Mouse (Mus musculus): ENCODE results near the gene Brpf3. TPM values are rescaled to one million over a fixed set of nuclear protein-coding genes. Genes with fewer than 3 reads are reported as not detected.

The Brpf3 gene
- polyA plus RNA-seq (2012; rRNA removed; ENCODE audit: low replicate concordance) = 32.5 and 36.3 TPM in 2 replicates

GRCm38 (mm10) chr17:28800671-28801412 is at the start of gene Brpf3:
Gene Brpf3 (plus strand): TSS chr17:28801090.

DNA sequence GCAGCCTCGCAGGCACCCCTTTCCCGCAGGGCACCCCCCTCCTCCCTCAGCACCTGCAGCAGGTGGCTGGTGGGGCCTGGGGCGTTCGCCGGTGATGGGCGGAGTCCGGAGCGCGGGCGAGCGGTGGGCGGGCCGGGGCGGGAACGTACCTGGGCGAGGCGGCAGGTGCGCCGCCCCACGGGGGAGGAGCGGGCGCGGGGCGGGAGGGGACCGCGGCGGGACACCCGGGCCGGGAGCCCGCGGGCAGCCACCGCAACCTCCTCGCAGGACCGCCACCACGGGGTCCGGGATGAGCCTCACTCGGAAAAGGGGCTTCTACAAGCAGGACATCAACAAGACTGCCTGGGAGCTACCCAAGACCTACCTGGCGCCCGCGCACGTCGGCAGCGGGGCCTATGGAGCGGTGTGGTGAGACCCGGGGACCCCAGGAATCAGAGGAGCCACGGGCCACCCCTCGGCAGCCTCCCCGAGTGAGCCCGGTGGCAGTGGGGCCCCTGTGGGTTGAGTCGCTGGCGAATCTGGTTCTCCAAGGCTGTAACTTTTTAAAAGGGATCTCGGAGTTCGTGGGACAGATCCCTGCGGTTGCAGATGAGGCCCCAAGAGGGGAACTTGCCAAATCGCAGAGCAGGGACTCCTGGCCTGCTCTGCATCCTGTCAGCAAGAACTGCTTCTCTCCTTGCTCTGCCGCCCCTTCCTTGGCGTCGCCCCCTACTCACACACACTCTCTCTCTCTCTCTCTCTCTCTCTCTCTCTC is 31.6 kb upstream of the Brpf3 start, which contains the start of gene Mapk13:
Mapk13 (plus strand) TSS at position 177 of the 754 bp plus-strand sequence.

DNA sequence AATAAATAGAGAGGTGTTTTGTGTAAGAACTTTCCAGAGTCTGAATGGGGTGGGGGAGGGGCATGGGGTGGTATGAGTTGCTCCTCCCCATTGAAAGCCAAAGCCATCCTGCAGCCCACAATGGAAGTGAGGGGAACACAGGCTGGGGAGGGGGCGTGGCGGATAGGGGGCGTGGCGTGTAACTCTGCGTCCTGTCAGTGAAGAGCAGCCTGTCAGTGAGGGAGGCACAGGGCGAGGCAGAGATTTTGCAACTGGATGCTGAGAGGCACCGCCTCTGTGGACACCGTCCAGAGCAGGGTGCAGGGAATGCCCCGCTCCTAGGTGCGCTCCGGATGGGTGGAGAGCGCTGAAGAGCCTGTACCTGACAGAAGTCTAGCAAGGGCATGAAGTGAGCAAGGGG is 57.3 kb downstream of the Brpf3 start, which contains the start of gene Pnpla1:
Pnpla1 (plus strand) TSS at position 207 of the 400 bp plus-strand sequence.

Other genes starting within 250 kb of the Brpf3 start
- gene Clps, start 240.3 kb upstream of the Brpf3 start, polyA plus RNA-seq (2012; rRNA removed; ENCODE audit: low replicate concordance) = 0.54 and 2.5 TPM in 2 replicates
- not detected in 2 replicates for gene Lhfpl5, start 225.4 kb upstream of the Brpf3 start, polyA plus RNA-seq (2012; rRNA removed; ENCODE audit: low replicate concordance)
- 24.2 and 35.7 TPM in 2 replicates for gene Srpk1, start 178.4 kb upstream of the Brpf3 start, polyA plus RNA-seq (2012; rRNA removed; ENCODE audit: low replicate concordance)
- 1.2 and 2.3 TPM in 2 replicates for gene Slc26a8, start 110.9 kb upstream of the Brpf3 start, polyA plus RNA-seq (2012; rRNA removed; ENCODE audit: low replicate concordance)
- 88.2 and 111 TPM in 2 replicates for gene Mapk14, start 109.8 kb upstream of the Brpf3 start, polyA plus RNA-seq (2012; rRNA removed; ENCODE audit: low replicate concordance)
- gene AC170998.1, start 75.0 kb upstream of the Brpf3 start, polyA plus RNA-seq (2012; rRNA removed; ENCODE audit: low replicate concordance) = 0.61 and 0.99 TPM in 2 replicates
- gene Mapk13, start 31.8 kb upstream of the Brpf3 start, polyA plus RNA-seq (2012; rRNA removed; ENCODE audit: low replicate concordance) = 11.3 and 15.1 TPM in 2 replicates
- 0.04 and 0.36 TPM in 2 replicates for gene Pnpla1, start 57.3 kb downstream of the Brpf3 start, polyA plus RNA-seq (2012; rRNA removed; ENCODE audit: low replicate concordance)
- gene 4930539E08Rik, start 114.2 kb downstream of the Brpf3 start, polyA plus RNA-seq (2012; rRNA removed; ENCODE audit: low replicate concordance) = 0.27 and 0.68 TPM in 2 replicates
- 3.3 and 5.0 TPM in 2 replicates for gene Pxt1, start 142.8 kb downstream of the Brpf3 start, polyA plus RNA-seq (2012; rRNA removed; ENCODE audit: low replicate concordance)
- gene Kctd20, start 150.9 kb downstream of the Brpf3 start, polyA plus RNA-seq (2012; rRNA removed; ENCODE audit: low replicate concordance) = 56.6 and 72.2 TPM in 2 replicates
- 118 and 185 TPM in 2 replicates for gene Stk38, start 206.9 kb downstream of the Brpf3 start, polyA plus RNA-seq (2012; rRNA removed; ENCODE audit: low replicate concordance)
- gene Srsf3, start 231.5 kb downstream of the Brpf3 start, polyA plus RNA-seq (2012; rRNA removed; ENCODE audit: low replicate concordance) = 106 and 172 TPM in 2 replicates

All from mammary gland, adult 2 months (tissue).